Mouse (Mus musculus) right cerebral cortex, postnatal 10 days (tissue): ENCODE results near the gene Lancl3.
"Not testable (repeated sequence)": the region's sequence is repeated elsewhere in the genome, so short reads cannot be mapped to it uniquely, and the experiment has no call there.

ENCODE experiments used
- DNase-seq, 2 experiments: peaks; one replicate each; pipeline ENCODE4 v3.0.0; 2021; ENCODE audit warnings: low spot score in 2 of 2

The Lancl3 gene

DNA sequence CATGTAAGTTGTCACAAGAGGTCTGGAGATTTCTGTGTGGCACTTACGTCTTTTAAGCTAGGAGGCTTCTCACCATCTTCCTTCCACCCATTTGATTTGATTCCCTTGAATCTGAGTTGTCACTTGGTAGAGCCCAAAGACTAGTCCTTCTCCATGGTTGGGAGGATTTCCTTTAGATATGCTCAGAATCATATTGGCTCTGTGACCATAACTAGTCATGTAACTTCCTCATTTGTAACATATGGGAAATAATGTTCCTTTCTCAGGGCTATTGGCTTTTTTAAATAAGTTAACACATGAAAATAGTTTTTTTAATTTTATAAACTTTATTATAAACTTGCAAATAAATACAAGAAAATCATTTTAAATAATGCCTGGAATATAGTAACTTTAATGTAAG lies 59.6 kb downstream of the Lancl3 start:
- DNase-seq: no peak

DNA sequence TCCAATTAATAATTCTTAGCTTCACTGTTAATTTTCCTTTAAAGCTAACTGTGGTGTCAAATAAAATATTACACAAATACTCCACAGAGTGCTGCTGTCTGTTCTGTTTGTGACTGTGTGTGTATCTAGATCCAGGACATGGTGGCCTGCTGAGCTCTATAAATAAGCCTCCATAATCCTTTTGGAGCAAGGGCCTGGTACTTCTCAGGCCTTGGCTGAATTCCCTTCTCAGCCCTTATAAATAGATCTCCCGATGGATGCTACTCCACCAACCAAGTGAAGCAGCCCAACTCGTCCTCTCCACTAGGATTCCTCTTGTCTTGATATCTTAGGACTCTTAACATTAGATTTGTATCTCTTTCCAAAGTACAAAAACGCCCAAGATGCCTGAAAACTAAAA lies 71.4 kb downstream of the Lancl3 start:
- DNase-seq: no peak

DNA sequence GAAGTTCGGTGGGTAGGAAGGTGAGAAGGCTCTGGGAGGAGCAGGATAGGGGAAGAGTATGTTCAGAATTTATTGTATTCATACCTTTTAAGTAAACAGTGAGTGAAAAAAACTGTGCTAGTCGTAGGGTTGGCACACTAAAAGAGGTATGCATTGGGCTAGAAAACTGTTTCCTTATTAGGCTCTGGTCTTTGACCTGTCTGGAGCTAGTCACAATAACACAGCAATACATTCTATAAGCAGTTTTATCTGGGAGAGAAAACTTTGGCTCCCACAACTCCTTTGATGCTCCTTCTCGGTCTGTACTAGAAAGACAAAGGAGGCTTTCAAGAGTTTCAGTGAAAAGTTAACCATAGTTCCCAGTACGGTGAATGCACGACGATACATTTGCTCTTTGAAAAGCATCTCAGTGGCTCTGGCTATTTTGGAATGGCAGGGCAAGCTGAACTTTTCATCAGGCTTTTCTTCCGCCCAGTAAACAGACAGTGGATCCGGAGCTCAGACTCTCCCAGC lies 72.3 kb downstream of the Lancl3 start:
- DNase-seq: no peak

DNA sequence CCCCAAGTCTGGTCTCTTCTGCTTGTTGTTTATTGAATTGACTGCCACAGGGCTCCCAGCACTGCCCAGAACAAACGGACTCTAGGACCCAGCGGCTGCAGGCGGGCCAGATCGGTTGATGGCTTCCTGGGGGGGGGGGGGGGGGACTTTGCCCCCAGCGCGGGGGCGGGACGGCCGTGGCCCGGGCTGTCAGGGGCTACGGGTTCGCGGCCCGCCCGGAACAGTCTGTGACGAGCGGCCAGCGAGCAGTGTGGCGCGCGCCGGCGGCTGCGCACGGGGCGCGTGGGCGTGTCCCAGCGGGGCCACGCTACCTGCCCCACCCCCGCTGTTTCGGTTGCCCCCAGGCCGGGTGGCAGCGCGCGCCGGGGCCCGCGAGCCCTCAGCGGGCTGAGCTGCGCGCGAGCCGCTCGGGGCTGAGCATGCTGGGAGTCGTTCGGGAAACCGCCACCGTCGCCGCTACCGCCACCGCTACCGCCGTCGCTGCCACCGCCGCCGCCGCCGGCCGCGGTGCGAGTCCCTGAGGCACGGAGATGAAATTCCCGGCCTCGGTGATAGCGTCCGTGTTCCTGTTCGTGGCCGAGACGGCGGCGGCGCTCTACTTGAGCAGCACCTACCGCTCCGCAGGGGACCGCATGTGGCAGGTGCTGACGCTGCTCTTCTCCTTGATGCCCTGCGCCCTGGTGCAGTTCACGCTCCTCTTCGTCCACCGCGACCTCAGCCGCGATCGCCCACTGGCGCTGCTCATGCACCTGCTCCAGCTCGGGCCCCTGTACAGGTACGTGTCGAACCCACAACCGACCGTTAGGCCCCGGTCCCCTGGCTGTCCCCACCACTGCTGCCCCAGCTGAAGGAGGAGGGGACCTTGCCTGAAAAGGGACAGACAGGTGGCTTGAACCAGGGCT lies 73.0 kb downstream of the Lancl3 start, which contains the start of gene Xk:
Gene Xk (plus strand): TSS at position 297 of the 902 bp plus-strand sequence.
- peak; percentile 48 to 52 for DNase-seq

DNA sequence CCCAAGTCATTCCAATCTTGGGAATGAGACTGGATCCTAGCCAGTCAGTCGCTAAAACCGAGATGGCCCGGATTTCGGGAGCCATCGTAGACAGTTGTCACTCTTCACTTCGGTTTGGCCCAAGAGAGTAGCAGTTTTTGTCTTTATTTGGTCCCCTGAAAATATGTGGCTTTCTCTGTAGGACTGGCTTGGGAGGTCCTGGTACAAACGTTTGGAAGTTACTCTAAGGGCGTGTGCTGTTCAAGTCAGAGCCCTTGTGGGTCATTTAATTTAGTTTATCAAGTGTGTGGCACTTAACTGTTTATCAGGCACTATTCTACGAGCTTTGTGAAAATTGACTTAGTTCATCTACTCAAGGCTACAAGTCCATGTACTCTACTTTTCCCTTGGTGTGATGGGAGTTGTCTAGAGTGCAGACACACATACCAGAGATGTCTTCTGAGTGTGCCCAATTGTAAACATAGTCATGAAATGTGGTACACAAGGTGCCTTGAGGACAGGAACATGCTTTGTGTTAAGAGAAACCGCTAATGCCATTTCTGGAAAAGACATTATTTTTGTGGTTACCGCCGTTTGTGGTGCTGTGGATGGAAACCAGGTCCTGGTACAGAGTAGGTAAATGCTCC lies 73.8 kb downstream of the Lancl3 start:
- DNase-seq: no peak

DNA sequence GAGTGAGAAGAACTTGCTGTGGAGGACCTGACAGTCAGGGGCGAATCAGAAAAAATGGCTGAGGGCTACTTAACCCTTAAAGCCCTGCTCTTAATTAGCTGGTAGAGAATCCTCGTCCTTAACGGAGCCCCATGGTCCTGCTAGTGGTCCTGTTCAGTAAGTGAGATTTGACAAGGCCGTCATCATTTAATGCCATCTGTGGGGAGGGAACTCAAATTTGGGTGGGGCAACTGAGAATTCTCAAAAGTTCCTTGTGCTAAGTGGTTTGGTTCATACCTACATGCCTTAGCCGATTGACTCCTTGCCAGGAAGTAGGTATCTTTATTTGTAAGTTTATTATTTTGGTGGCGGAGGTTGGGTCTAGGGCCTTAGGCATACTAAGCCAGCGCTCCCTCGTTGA lies 74.6 kb downstream of the Lancl3 start:
- no peak for DNase-seq

DNA sequence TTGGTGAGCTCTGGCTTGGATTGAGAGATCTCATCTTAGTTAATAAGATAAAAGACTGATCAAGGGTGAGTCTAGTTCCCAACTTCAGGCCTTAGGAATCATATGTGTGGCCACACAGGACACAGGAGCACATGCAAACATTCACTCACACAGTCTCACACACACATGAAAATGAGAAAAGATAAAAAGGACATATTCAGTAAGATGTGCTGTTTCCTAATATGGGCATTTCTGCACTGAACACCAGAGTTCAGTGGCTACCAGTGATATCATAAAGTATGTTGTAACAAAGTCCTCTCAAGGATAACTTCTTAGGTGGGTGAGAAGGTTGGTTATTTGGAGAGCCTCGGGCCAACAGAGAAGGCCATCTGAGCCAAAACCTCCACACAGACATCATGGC lies 83.8 kb downstream of the Lancl3 start, which contains the start of gene H2al1m:
Gene H2al1m (plus strand): TSS at position 301 of the 400 bp plus-strand sequence.
- not testable (repeated sequence) for DNase-seq

DNA sequence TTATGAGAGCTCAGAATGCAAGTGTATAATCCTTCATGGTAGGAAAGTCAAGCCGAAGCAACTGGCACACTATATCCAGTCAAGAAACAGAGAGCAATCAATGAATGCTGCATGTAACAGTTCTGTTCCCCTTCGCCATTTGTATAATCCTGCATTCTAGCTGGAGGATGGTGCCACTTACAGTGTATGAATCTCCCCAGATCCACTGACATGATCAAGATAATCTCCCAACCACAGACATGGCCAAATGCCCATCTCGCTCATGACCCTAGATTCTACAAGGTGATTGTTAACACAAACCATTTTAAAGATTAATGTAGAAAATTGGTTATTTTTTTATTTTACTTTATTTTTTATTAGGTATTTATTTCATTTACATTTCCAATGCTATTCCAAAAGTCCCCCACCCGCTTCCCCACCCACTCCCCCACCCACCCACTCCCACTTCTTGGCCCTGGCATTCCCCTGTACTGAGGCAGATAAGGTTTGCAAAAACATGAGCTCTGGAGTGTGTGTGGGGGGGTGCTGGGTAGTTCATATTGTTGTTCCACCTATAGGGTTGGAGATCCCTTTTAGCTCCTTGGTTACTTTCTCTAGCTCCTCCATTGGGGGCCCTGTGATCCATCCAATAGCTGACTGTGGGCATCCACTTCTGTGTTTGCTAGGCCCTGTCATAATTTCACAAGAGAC lies 93.6 kb downstream of the Lancl3 start:
- not testable (repeated sequence) for DNase-seq

DNA sequence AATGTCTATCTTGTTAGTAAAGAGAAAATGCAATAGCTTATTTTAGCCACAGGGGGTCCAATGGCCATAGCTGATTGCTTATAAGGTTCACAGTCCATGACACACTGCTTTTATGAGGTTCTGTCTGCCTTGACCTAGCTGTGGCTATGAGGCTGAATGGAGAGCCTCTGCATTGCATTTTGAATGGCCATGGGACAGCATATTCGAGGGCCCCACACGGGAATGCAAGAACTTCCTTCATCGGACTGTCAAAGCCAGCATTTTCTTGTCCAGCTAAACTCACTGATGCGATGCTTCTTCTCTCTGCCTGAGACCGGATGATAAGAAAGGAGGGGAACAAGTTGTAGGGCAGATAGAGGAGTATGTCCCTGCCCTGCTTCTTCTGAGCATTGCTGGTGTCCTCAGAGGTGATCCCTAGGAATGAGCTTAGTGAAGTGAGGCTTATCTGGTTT lies 98.7 kb downstream of the Lancl3 start:
- DNase-seq: no peak

DNA sequence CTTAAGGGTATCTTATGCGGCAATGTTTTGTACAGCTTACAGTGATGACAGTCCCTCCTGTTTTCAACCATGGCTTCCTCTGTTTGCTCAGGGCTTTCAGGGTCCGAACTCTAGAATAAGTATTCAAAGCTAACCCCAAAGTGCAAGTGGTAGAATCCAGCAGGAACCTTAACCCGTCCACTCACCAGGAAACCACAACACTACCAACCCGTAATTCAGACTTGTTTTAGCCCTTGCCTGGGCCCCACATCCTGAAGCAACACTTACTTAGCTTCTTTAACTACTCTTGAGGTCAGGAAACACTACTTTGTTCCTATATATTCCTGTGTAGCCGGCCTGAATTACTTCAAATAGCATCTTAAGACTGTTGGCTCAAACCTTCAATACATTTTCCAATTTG lies 103.1 kb downstream of the Lancl3 start:
- DNase-seq: no peak

DNA sequence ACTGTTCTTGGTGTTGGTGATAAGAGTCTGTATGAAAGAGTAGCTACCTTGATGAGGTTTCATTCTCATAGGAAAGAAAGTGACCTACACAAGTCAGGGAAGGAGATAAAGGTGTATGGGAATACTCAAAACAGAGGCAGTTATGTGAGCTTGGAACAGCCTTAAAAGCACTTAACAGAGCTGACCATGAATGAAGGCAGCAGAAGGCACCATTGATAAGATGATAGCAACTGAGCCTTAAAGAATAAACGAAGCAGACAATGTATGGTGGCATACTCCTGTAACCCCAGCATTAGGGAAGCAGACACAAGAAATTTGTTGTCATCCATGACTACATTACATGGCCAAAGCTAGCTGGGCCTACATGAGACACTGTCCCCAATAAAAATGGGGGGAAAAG lies 103.8 kb downstream of the Lancl3 start:
- no peak for DNase-seq

DNA sequence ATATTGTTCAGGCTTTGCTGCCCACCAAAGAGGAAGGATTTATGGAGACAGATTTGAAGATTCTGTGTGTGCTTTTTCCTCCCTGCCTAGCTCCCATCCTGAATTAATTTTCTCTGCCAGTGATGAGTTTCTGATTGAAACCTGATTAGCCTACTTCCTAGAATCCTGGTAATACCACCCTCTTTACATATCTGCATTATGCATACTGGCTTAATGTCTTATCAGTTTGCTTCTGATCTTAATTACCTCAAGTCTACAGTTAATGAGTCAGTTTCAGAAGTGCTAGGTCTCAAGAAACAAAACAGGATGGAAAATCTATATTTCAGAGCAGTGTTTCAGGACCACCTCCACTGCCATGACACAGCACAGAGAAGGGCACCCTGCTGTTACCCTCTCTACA lies 116.8 kb downstream of the Lancl3 start:
- DNase-seq: not testable (repeated sequence)
